Comparison of ENCODE assay signal across 9 mouse cellular contexts in the genomic region with DNA sequence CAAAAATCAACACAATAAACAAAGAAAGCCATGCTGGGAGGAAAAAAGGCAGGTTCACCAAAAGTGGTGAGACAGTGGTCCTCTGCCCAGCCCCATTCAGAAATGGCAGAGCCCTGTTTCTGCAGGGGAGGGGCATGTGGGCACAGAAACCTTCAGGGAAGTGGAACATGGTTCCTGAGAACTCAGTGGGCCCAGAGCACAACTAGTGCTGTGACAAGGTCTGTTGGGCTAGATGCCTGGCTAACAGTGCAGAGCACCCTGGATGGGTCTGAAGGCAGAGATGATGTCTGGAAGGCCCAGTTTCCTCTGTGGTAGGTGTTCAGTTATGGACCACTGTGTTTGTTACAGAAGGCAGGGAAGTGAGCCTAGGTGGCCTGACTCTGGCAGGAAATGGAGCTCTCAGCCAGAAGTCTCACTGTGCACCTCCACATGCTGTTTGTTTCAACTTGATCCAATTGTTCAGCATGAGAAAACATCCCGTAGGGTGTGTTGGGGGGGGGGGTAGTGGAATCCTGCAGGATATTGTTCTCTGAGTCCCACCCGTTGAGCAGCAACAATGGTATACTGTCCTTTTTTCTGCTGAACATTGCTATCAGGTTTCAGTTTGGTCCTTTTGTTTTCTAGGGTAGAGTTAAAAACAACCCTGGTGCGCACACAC.
DNase-seq lines count a peak whose midpoint lies in the region; ATAC-seq and TF ChIP-seq lines count a peak whose summit lies in the region.
"Had no signal": no experiment of that assay in that cellular context is flagged by ENCODE, and none has a peak within 500 bp of the region (broad histone marks: within the 10 kb centered on the region; RNA-seq: fewer than 3 reads in every experiment).

No protein-coding gene starts in this region.

- no peaks in the 10 kb centered on the region for H3K27me3 ChIP-seq in heart, embryonic 11.5 days (ENCODE audit: control insufficient read depth, insufficient read depth, low read length)
- no peaks in the 10 kb centered on the region for H3K27me3 ChIP-seq in ES-Bruce4 (ENCODE audit: control insufficient read depth, insufficient read depth, low read length, poor library complexity, severe bottlenecking)
- H3K27me3 ChIP-seq in forebrain, embryonic 11.5 days (ENCODE audit: control insufficient read depth, insufficient read depth, low read length), result no peaks in the 10 kb centered on the region
- H3K27me3 ChIP-seq in liver, embryonic 12.5 days (replicated peaks), result no peaks in the 10 kb centered on the region
- H3K27me3 ChIP-seq: CH12.LX had no signal

- 50% methylated on average over 3 of the region's 3 CpGs for WGBS in heart, embryonic 11.5 days (ENCODE audit: insufficient replicate concordance)
- 7% methylated on average over 3 of the region's 3 CpGs for whole genome bisulfite sequencing in forebrain, embryonic 11.5 days
- 55% methylated on average over 3 of the region's 3 CpGs for WGBS in liver, embryonic 12.5 days (ENCODE audit: insufficient replicate concordance)

- ATAC-seq in heart, embryonic 11.5 days (replicated peaks; ENCODE audit: insufficient number of reproducible peaks, low FRiP score, low TSS enrichment), result no peak
- peak; percentile 35 for ATAC-seq in forebrain, embryonic 11.5 days (replicated peaks; ENCODE audit: low FRiP score)
- ATAC-seq in frontal cortex, adult (ENCODE audit: low TSS enrichment), result no peak
- ATAC-seq in liver, embryonic 12.5 days, result no peak

- H3K9me3 ChIP-seq in heart, embryonic 11.5 days (replicated peaks; ENCODE audit: control insufficient read depth, low read length), result no peaks in the 10 kb centered on the region
- 0 out of 2 replicates have a peak, but pooled peaks cover 7% of the 10 kb centered on the region for H3K9me3 ChIP-seq in ES-Bruce4 (replicated peaks; ENCODE audit: control insufficient read depth, insufficient read depth, low read length, poor library complexity, severe bottlenecking)
- H3K9me3 ChIP-seq in forebrain, embryonic 11.5 days (ENCODE audit: control insufficient read depth, low read length), result no peaks in the 10 kb centered on the region
- 0 out of 2 replicates have a peak, but pooled peaks cover 5% of the 10 kb centered on the region for H3K9me3 ChIP-seq in liver, embryonic 12.5 days (replicated peaks)

- TF ChIP-seq CTCF in ES-Bruce4 (IDR thresholded peaks at IDR 0.05; ENCODE audit: low read depth, low read length), result no peak

- DNase-seq in heart, postnatal 14 days, result no peak
- DNase-seq in forebrain, embryonic 11.5 days (ENCODE audit: low spot score), result no peak
- DNase-seq in lung, postnatal 10 days, result peak; percentile 51
- DNase-seq in right cerebral cortex, postnatal 25 days, result no peak

- H3K4me1 ChIP-seq in heart, embryonic 11.5 days (ENCODE audit: control insufficient read depth, insufficient read depth, low read length), result peaks cover 23% of the 10 kb centered on the region
- H3K4me1 ChIP-seq in ES-Bruce4 (ENCODE audit: control insufficient read depth, insufficient read depth, low read length), result peaks cover 11% of the 10 kb centered on the region
- peaks cover 9% of the 10 kb centered on the region for H3K4me1 ChIP-seq in forebrain, embryonic 11.5 days (replicated peaks; ENCODE audit: control insufficient read depth, insufficient read depth, low read length)
- peaks cover 20% of the 10 kb centered on the region for H3K4me1 ChIP-seq in liver, embryonic 12.5 days

- H3K36me3 ChIP-seq in heart, embryonic 11.5 days (ENCODE audit: control insufficient read depth, insufficient read depth, low read length), result no peaks in the 10 kb centered on the region
- no peaks in the 10 kb centered on the region for H3K36me3 ChIP-seq in ES-Bruce4 (ENCODE audit: control insufficient read depth, insufficient read depth, low read length, poor library complexity, severe bottlenecking)
- H3K36me3 ChIP-seq in forebrain, embryonic 11.5 days (ENCODE audit: control insufficient read depth, insufficient read depth, low read length), result no peaks in the 10 kb centered on the region
- H3K36me3 ChIP-seq in liver, embryonic 12.5 days, result no peaks in the 10 kb centered on the region

- no peak overlapping the region for H3K4me3 ChIP-seq in heart, embryonic 11.5 days (ENCODE audit: low read depth, low read length)
- peak overlapping the region; percentile 37 for H3K4me3 ChIP-seq in ES-Bruce4 (ENCODE audit: low read depth, low read length)
- H3K4me3 ChIP-seq in forebrain, embryonic 11.5 days (ENCODE audit: low read depth, low read length), result no peak overlapping the region
- no peak overlapping the region for H3K4me3 ChIP-seq in liver, embryonic 12.5 days

- no peak overlapping the region for H3K9ac ChIP-seq in heart, embryonic 11.5 days (ENCODE audit: low read depth, low read length)
- H3K9ac ChIP-seq in ES-Bruce4 (ENCODE audit: low read depth, poor library complexity, severe bottlenecking), result no peak overlapping the region
- H3K9ac ChIP-seq in forebrain, embryonic 11.5 days (ENCODE audit: low read length), result no peak overlapping the region
- H3K9ac ChIP-seq in liver, embryonic 12.5 days, result no peak overlapping the region

- peak overlapping the region; percentile 67 for H3K27ac ChIP-seq in heart, embryonic 11.5 days (ENCODE audit: low read depth, low read length)
- H3K27ac ChIP-seq in ES-Bruce4 (ENCODE audit: insufficient read depth, low read length), result peak overlapping the region; percentile 100
- peak overlapping the region; percentile 71 for H3K27ac ChIP-seq in forebrain, embryonic 11.5 days (ENCODE audit: low read depth, low read length)
- H3K27ac ChIP-seq in liver, embryonic 12.5 days, result no peak overlapping the region

- H3K4me2 ChIP-seq in heart, embryonic 11.5 days, result no peak overlapping the region
- no peak overlapping the region for H3K4me2 ChIP-seq in forebrain, embryonic 11.5 days (ENCODE audit: low read depth, low read length, severe bottlenecking)
- no peak overlapping the region for H3K4me2 ChIP-seq in liver, embryonic 12.5 days

- intact Hi-C loops in heart, postnatal 14 days (cut with DNase I), result no loop called here

- TF ChIP-seq EP300 in ES-Bruce4 (IDR thresholded peaks at IDR 0.05; ENCODE audit: insufficient read depth, low read depth, low read length), result peak; percentile 94

- TF ChIP-seq POLR2A in ES-Bruce4 (IDR thresholded peaks at IDR 0.05; ENCODE audit: insufficient read depth, low read length), result no peak
